Mouse (Mus musculus) MEL-GATA-1-ER (cell line): ENCODE results near the gene Rnf222.

Experiments
- DNase-seq: peaks from one replicate; pipeline ENCODE4 v3.0.0-alpha.2; 2012; ENCODE audit warnings: low read depth; ENCODE audit errors: extremely low read depth

The Rnf222 gene

GRCm38 (mm10) chr11:68888653-68889052 is 300 bp downstream of the Rnf222 start:
- DNase-seq: no peak

- no peak for DNase-seq
These were observed 2.3 kb downstream of the Rnf222 start for GRCm38 (mm10) chr11:68890625-68891024.

- DNase-seq: no peak
These were observed 3.5 kb downstream of the Rnf222 start for GRCm38 (mm10) chr11:68891823-68892222.

GRCm38 (mm10) chr11:68892233-68892832 is 4.0 kb downstream of the Rnf222 start:
- DNase-seq: no peak

- no peak for DNase-seq
These were observed 5.6 kb downstream of the Rnf222 start for GRCm38 (mm10) chr11:68893911-68894464.

- DNase-seq: peak; percentile 63
These were observed 7.9 kb downstream of the Rnf222 start for GRCm38 (mm10) chr11:68896247-68896646.

GRCm38 (mm10) chr11:68897120-68897519 is 8.8 kb downstream of the Rnf222 start:
- DNase-seq: no peak

GRCm38 (mm10) chr11:68897838-68898237 is 9.5 kb downstream of the Rnf222 start:
- DNase-seq: no peak

GRCm38 (mm10) chr11:68898790-68899189 is 10.4 kb downstream of the Rnf222 start:
- no peak for DNase-seq

GRCm38 (mm10) chr11:68899815-68900214 is 11.5 kb downstream of the Rnf222 start:
- peak; percentile 41 for DNase-seq

- no peak for DNase-seq
These were observed 12.4 kb downstream of the Rnf222 start for GRCm38 (mm10) chr11:68900519-68901350.

- peak; percentile 95 for DNase-seq
These were observed 13.1 kb downstream of the Rnf222 start, which contains the start of gene Rpl26 for GRCm38 (mm10) chr11:68901351-68902046. Rpl26 (plus strand) TSS chr11:68901583.

GRCm38 (mm10) chr11:68902047-68902364 is 13.7 kb downstream of the Rnf222 start:
- DNase-seq: no peak

GRCm38 (mm10) chr11:68902367-68902766 is 14.0 kb downstream of the Rnf222 start:
- no peak for DNase-seq

- no peak for DNase-seq
These were observed 14.5 kb downstream of the Rnf222 start for GRCm38 (mm10) chr11:68902823-68903222.

GRCm38 (mm10) chr11:68903775-68904174 is 15.4 kb downstream of the Rnf222 start:
- DNase-seq: no peak

GRCm38 (mm10) chr11:68904375-68905137 is 16.2 kb downstream of the Rnf222 start:
- peak; percentile 64 for DNase-seq

- no peak for DNase-seq
These were observed 16.8 kb downstream of the Rnf222 start for GRCm38 (mm10) chr11:68905138-68905531.

- no peak for DNase-seq
These were observed 17.5 kb downstream of the Rnf222 start for GRCm38 (mm10) chr11:68905665-68906460.

- no peak for DNase-seq
These were observed 18.1 kb downstream of the Rnf222 start for GRCm38 (mm10) chr11:68906461-68906790.

GRCm38 (mm10) chr11:68907251-68907650 is 18.9 kb downstream of the Rnf222 start:
- DNase-seq: no peak
